Comparison of ENCODE assay signal across 8 mouse cellular contexts in the genomic region with DNA sequence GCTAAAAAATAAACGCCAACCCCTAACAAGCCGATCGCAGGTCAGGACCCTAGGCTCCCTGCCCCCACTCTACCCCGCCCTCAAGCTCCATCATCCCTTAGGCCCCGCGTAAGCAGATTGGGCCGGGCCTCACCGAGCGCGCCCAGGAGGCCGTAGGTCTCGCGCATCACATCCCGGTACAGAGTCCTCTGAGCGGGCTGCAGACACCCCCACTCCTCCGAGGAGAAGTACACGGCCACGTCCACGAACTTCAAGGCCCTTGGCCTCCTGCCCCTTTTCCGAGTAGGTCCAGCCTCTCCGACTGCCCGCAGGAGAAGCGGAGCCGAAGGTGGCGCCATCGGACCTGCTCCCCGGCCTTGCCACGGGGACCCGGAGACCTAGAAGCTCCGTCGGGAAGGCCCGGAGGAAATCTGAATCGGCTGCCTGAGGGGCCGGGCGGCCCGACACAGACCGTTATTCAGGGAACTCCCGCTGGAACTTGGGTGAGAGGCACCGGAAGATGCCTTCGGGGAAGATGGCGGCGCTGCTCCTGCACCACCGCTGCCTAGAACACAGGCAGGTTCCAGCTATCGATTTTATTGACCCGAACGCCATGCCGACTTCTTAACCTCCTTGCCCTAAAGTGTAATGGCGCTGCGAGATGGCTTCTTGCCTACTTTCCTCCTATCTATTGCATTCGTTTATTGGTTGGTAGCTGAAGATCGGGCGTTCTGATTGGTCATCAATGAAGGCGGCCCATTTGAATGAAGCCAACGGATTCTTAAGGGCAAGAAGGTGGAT. TPM values are rescaled to one million over a fixed set of nuclear protein-coding genes. Genes with fewer than 3 reads are reported as not detected.
DNase-seq lines count a peak whose midpoint lies in the region; ATAC-seq and TF ChIP-seq lines count a peak whose summit lies in the region.

A gene (minus strand): TSS at position 638 of the 780 bp plus-strand sequence.

- peak within 1 kb of the TSS; percentile 93 for H3K9ac ChIP-seq in forebrain, embryonic 12.5 days
- peak within 1 kb of the TSS; percentile 82 for H3K9ac ChIP-seq in heart, postnatal 0 days (replicated peaks; ENCODE audit: low read depth, low read length)
- H3K9ac ChIP-seq in liver, embryonic 16.5 days (ENCODE audit: low read depth, low read length), result peak within 1 kb of the TSS; percentile 94
- peak within 1 kb of the TSS; percentile 90 for H3K9ac ChIP-seq in neural tube, embryonic 13.5 days

- no peak for TF ChIP-seq CTCF in E14TG2a.4 (conservative IDR thresholded peaks at IDR 0.05; ENCODE audit: low read length)
- TF ChIP-seq CTCF in heart, postnatal 0 days (IDR thresholded peaks at IDR 0.05; ENCODE audit: low read depth), result no peak; the same call in 1 of the 2 replicates
- no peak for TF ChIP-seq CTCF in testis, adult 2 months (IDR thresholded peaks at IDR 0.05; ENCODE audit: control insufficient read depth, insufficient read depth, insufficient replicate concordance, low read depth, low read length)

- peaks cover 59% of the 10 kb centered on the region for H3K36me3 ChIP-seq in E14TG2a.4 (ENCODE audit: insufficient read depth, low read length)
- H3K36me3 ChIP-seq in forebrain, embryonic 12.5 days (replicated peaks), result peaks cover 54% of the 10 kb centered on the region
- H3K36me3 ChIP-seq in heart, postnatal 0 days (replicated peaks; ENCODE audit: control insufficient read depth, insufficient read depth, low read length), result peaks cover 12% of the 10 kb centered on the region
- H3K36me3 ChIP-seq in liver, embryonic 16.5 days (ENCODE audit: control insufficient read depth, insufficient read depth), result peaks cover 18% of the 10 kb centered on the region
- peaks cover 47% of the 10 kb centered on the region for H3K36me3 ChIP-seq in neural tube, embryonic 13.5 days
- no peaks in the 10 kb centered on the region for H3K36me3 ChIP-seq in testis, adult 2 months (ENCODE audit: control insufficient read depth, insufficient read depth, low read length)

- TF ChIP-seq POLR2A in testis, adult 2 months (IDR thresholded peaks at IDR 0.05; ENCODE audit: control insufficient read depth, low read depth, low read length), result no peak; the same call in none of the 2 replicates

- peak within 1 kb of the TSS; percentile 99 for H3K4me3 ChIP-seq in E14TG2a.4 (replicated peaks; ENCODE audit: low read length)
- H3K4me3 ChIP-seq in forebrain, embryonic 12.5 days (replicated peaks), result peak within 1 kb of the TSS; percentile 91
- H3K4me3 ChIP-seq in heart, postnatal 0 days (ENCODE audit: low read depth, low read length), result peak within 1 kb of the TSS; percentile 72
- H3K4me3 ChIP-seq in liver, embryonic 16.5 days (ENCODE audit: low read depth, low read length), result peak within 1 kb of the TSS; percentile 98
- peak within 1 kb of the TSS; percentile 73 for H3K4me3 ChIP-seq in neural tube, embryonic 13.5 days
- peak within 1 kb of the TSS; percentile 96 for H3K4me3 ChIP-seq in testis, adult 2 months (ENCODE audit: control insufficient read depth, low read depth, low read length)

- peak; percentile 93 for ATAC-seq in forebrain, embryonic 12.5 days (ENCODE audit: low FRiP score)
- ATAC-seq in heart, postnatal 0 days (ENCODE audit: insufficient read depth, low read depth), result peak; percentile 91
- peak; percentile 92 for ATAC-seq in liver, embryonic 16.5 days (ENCODE audit: low read depth)
- peak; percentile 92 for ATAC-seq in neural tube, embryonic 13.5 days (ENCODE audit: low read depth)

- H3K4me1 ChIP-seq in E14TG2a.4 (replicated peaks; ENCODE audit: low read depth, low read length), result peaks cover 58% of the 10 kb centered on the region
- H3K4me1 ChIP-seq in forebrain, embryonic 12.5 days, result peaks cover 47% of the 10 kb centered on the region
- H3K4me1 ChIP-seq in heart, postnatal 0 days (ENCODE audit: control insufficient read depth, insufficient read depth), result peaks cover 19% of the 10 kb centered on the region
- peaks cover 26% of the 10 kb centered on the region for H3K4me1 ChIP-seq in liver, embryonic 16.5 days (ENCODE audit: control insufficient read depth, low read depth, low read length)
- H3K4me1 ChIP-seq in neural tube, embryonic 13.5 days (replicated peaks), result peaks cover 51% of the 10 kb centered on the region
- H3K4me1 ChIP-seq in testis, adult 2 months (ENCODE audit: control insufficient read depth, insufficient read depth, low read length), result peaks cover 4% of the 10 kb centered on the region

- H3K9me3 ChIP-seq in E14TG2a.4 (ENCODE audit: low read length), result no peaks in the 10 kb centered on the region
- H3K9me3 ChIP-seq in forebrain, embryonic 12.5 days, result no peaks in the 10 kb centered on the region
- no peaks in the 10 kb centered on the region for H3K9me3 ChIP-seq in heart, postnatal 0 days (replicated peaks; ENCODE audit: control insufficient read depth, low read length)
- no peaks in the 10 kb centered on the region for H3K9me3 ChIP-seq in liver, embryonic 16.5 days (replicated peaks; ENCODE audit: control insufficient read depth, low read length)
- H3K9me3 ChIP-seq in neural tube, embryonic 13.5 days, result no peaks in the 10 kb centered on the region

- under 1% methylated on average over 54 of the region's 54 CpGs for WGBS in forebrain, embryonic 12.5 days
- WGBS in heart, postnatal 0 days, result under 1% methylated on average over 54 of the region's 54 CpGs
- WGBS in liver, embryonic 16.5 days (ENCODE audit: insufficient replicate concordance), result under 1% methylated on average over 54 of the region's 54 CpGs
- WGBS in neural tube, embryonic 13.5 days, result under 1% methylated on average over 54 of the region's 54 CpGs

- H3K4me2 ChIP-seq in forebrain, embryonic 12.5 days, result peak within 1 kb of the TSS; percentile 71
- peak within 1 kb of the TSS; percentile 69 for H3K4me2 ChIP-seq in heart, postnatal 0 days (ENCODE audit: low read depth, low read length)
- peak within 1 kb of the TSS; percentile 78 for H3K4me2 ChIP-seq in liver, embryonic 16.5 days (ENCODE audit: low read depth, low read length)
- H3K4me2 ChIP-seq in neural tube, embryonic 13.5 days, result peak within 1 kb of the TSS; percentile 83

- TF ChIP-seq EP300 in heart, postnatal 0 days (IDR thresholded peaks at IDR 0.05; ENCODE audit: low read depth), result peak; percentile 86; the same call in 1 of the 2 replicates

- peak; percentile 99 for DNase-seq in c-Kit-positive CD71-positive TER-119-positive erythroid progenitor cells, embryonic 14.5 days (ENCODE audit: low spot score)
- peak; percentile 95 for DNase-seq in heart, postnatal 0 days (ENCODE audit: low spot score)
- DNase-seq in kidney, postnatal 4 days, result peak; percentile 90 to 94

- H3K27ac ChIP-seq in forebrain, embryonic 12.5 days, result peak within 1 kb of the TSS; percentile 96
- peak within 1 kb of the TSS; percentile 93 for H3K27ac ChIP-seq in heart, postnatal 0 days (ENCODE audit: low read depth)
- peak within 1 kb of the TSS; percentile 94 for H3K27ac ChIP-seq in liver, embryonic 16.5 days (ENCODE audit: low read length)
- peak within 1 kb of the TSS; percentile 96 for H3K27ac ChIP-seq in neural tube, embryonic 13.5 days (replicated peaks)
- peak within 1 kb of the TSS; percentile 98 for H3K27ac ChIP-seq in testis, adult 2 months (ENCODE audit: control insufficient read depth, insufficient read depth, low read depth, low read length)

- H3K27me3 ChIP-seq in E14TG2a.4 (ENCODE audit: insufficient read depth, low read length), result peaks cover 20% of the 10 kb centered on the region
- no peaks in the 10 kb centered on the region for H3K27me3 ChIP-seq in forebrain, embryonic 12.5 days
- H3K27me3 ChIP-seq in heart, postnatal 0 days (ENCODE audit: control insufficient read depth, insufficient read depth, low read length), result no peaks in the 10 kb centered on the region
- no peaks in the 10 kb centered on the region for H3K27me3 ChIP-seq in liver, embryonic 16.5 days (ENCODE audit: control insufficient read depth, insufficient read depth, low read depth, low read length)
- no peaks in the 10 kb centered on the region for H3K27me3 ChIP-seq in neural tube, embryonic 13.5 days
- H3K27me3 ChIP-seq in testis, adult 2 months (ENCODE audit: control insufficient read depth, insufficient read depth, low read length), result no peaks in the 10 kb centered on the region

RNA-seq across cellular contexts. Expression of the gene that starts here (rescaled TPM):
- 16.0 and 18.8 TPM in 2 replicates for polyA plus RNA-seq in forebrain, embryonic 12.5 days (2016; fragmentation: Nextera tagmentation; extraction: Ambion mirVana)
- total RNA-seq in heart, postnatal 0 days (2014; rRNA removed; ENCODE audit: low replicate concordance), result 1.9 and 3.0 TPM in 2 replicates
- 2.4 and 2.6 TPM in 2 replicates for polyA plus RNA-seq in heart, postnatal 0 days (2015; fragmentation: Nextera tagmentation; extraction: Ambion mirVana)
- polyA plus RNA-seq in liver, embryonic 16.5 days (2015; fragmentation: Nextera tagmentation; extraction: Ambion mirVana), result 2.2 and 2.9 TPM in 2 replicates
- polyA plus RNA-seq in neural tube, embryonic 13.5 days (2015; fragmentation: Nextera tagmentation; extraction: Ambion mirVana), result 13.0 and 15.2 TPM in 2 replicates
- polyA plus RNA-seq in testis, adult 2 months (2012; rRNA removed), result 11.2 and 12.7 TPM in 2 replicates

Comparison
In these comparisons a context has a peak if more than half of its experiments do, and no peak if none do; other contexts are left out.
1. Peak in every context shown above with its lines: DNase-seq, ATAC-seq, H3K4me3 ChIP-seq and H3K27ac ChIP-seq.